Mouse (Mus musculus) urinary bladder, adult 2 months (tissue): ENCODE measurements around the gene Dhps. TPM values are rescaled to one million over a fixed set of nuclear protein-coding genes. Genes with fewer than 3 reads are reported as not detected.
"Not testable (repeated sequence)": the region's sequence is repeated elsewhere in the genome, so short reads cannot be mapped to it uniquely, and the experiment has no call there.

Source experiments
- DNase-seq: peaks from one replicate; pipeline ENCODE4 v3.0.0; 2022; ENCODE audit warnings: low spot score
- polyA plus RNA-seq: library from polyadenylated mRNA; depleted of rRNA; stranded (reverse); fragments of >200 nt; gene quantifications from 2 replicates; pipeline ENCODE4 v1.2.3, GENCODE M21; 2012; rRNA removed

The Dhps gene
- polyA plus RNA-seq, 1 experiment: 47.1 TPM

DNA sequence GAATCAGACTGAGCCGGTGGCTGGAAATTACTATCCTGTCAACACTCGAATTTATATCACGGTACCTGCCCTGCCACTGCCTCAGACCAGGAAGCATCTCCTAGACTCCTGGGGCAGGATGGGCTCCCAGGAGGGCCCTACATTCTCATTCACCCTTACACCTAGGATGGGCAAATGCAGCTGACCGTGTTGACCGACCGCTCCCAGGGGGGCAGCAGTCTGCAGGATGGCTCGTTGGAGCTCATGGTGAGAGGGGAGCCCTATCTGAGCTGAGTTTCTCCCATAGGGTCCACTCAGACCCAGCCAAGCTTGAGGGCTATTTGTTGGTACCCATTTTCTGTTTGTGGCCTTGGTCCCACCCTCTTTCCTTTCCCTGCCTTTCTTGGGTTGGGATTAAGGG, 24.0 kb downstream of the Dhps start:
- no peak for DNase-seq

DNA sequence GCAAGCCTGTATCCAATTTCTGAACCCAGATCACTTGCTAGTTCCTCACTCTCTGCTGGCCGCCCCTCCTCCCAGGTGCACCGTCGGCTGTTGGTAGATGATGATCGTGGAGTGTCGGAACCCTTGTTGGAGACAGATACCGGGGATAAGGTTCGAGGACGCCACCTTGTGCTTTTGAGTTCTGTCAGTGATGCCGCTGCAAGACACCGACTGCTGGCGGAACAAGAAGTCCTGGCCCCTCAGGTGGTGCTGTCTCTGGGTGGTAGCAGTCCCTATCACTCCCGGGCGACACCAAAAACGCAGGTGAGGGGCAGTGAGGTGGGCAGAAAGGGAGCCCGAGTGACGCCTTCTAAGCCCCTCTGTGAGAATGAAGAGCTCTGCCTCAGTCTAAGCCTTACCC, 24.6 kb downstream of the Dhps start:
- no peak for DNase-seq

GRCm38 (mm10) chr8:85096850-85097249, 25.3 kb downstream of the Dhps start:
- no peak for DNase-seq

GRCm38 (mm10) chr8:85100076-85100665, 28.6 kb downstream of the Dhps start:
- no peak for DNase-seq

DNA sequence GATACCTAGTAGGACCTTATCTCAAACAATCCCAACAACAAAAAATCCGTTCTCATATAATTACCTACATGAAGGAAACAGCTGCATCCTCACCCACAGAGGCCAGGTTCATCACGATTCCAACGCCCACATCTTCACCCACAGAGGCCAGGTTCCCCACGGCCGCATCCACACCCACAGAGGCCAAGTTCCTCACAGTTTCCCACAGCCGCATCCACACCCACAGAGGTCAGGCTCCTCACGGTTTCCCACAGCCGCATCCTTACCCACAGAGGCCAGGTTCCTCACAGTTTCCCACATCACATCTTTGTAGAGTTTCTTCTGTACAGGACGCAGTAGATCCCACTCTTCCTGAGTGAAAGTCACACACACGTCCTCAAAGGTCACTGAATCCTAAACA, 41.7 kb downstream of the Dhps start:
- DNase-seq: no peak

DNA sequence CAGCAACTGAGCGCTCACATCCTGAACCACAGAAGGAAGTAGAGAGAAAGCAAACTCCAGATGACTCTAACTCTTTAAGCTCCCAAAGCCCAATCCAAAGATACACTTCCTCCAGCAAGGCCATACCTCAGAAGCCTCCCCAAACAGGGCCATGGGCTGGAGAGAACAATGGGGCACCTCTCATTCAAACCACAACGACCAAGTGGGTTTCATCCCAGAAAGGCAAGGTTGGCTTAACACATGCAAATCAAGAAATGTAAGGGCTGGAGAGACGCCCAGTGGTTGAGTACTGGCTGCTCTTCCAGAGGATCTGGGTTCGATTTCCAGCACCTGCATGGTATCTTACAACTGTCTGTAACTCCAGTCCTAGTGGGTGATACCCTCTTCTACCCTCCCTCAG, 43.9 kb downstream of the Dhps start:
- no peak for DNase-seq

GRCm38 (mm10) chr8:85116984-85117383, 45.4 kb downstream of the Dhps start:
- DNase-seq: no peak

- peak; percentile 69 for DNase-seq
These were observed 47.8 kb downstream of the Dhps start for GRCm38 (mm10) chr8:85119052-85119981.

- DNase-seq: not testable (repeated sequence)
These were observed 48.7 kb downstream of the Dhps start for GRCm38 (mm10) chr8:85120251-85120650.

DNA sequence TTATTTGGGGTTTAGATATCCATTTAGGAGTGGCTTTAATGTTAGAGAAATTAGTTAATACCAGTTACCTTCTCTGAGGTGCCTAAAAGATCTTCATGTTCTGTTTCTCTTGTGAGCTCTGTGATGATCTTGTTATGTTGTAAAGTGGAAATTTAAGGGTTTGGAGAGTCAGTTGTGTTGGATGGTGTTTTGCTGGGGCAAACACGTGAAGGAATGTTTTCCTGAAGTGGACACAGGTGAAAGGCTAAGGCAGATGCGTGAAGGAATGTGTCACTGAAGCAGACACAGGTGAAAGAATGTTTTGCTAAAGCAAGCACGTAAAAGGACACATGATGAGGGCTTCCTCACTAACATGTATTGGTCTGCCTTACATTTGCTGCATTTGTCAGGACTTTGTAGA, 51.4 kb downstream of the Dhps start, which contains the start of gene Zfp791:
Gene Zfp791, minus strand, starts transcription at position 101 of the 400 bp plus-strand sequence.
- no peak for DNase-seq

DNA sequence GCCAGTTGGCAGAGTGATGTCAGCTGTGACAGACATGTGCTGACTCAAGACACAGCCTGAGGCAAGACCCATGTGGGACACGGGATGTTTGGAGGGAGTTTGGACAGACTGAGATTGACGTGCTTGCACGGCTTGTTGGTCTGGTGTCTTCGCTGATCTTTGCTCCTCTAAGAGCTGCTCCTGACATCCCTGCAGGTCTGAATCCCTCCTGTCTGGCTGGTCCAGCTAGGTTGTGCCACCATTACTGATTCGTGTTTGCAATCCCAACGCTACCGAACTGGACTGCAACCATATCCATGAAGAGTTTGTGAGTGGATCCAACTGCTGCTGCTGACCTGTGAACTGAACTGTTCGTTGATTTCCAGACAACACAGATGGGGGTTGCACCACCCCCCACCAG, 52.1 kb downstream of the Dhps start:
- no peak for DNase-seq

Other genes starting within 250 kb of the Dhps start
- 4.7 and 4.8 TPM in 2 replicates for gene Dand5, start 248.9 kb upstream of the Dhps start, polyA plus RNA-seq
- gene Gadd45gip1, start 240.2 kb upstream of the Dhps start, polyA plus RNA-seq: 22.0 and 22.2 TPM in 2 replicates
- 63.3 and 69.9 TPM in 2 replicates for gene Rad23a, start 231.1 kb upstream of the Dhps start, polyA plus RNA-seq
- 362 and 430 TPM in 2 replicates for gene Calr, start 224.8 kb upstream of the Dhps start, polyA plus RNA-seq
- 39.2 and 51.4 TPM in 2 replicates for gene Farsa, start 214.8 kb upstream of the Dhps start, polyA plus RNA-seq
- gene Syce2, start 199.6 kb upstream of the Dhps start, polyA plus RNA-seq: 2.8 and 3.2 TPM in 2 replicates
- 31.4 and 33.1 TPM in 2 replicates for gene Gcdh, start 177.8 kb upstream of the Dhps start, polyA plus RNA-seq
- 0.15 TPM in 2 replicates for gene Klf1, start 169.8 kb upstream of the Dhps start, polyA plus RNA-seq
- gene Dnase2a, start 163.2 kb upstream of the Dhps start, polyA plus RNA-seq: 18.4 and 20.4 TPM in 2 replicates
- gene Mast1, start 134.4 kb upstream of the Dhps start, polyA plus RNA-seq: 0.17 and 0.19 TPM in 2 replicates
- gene Rtbdn, start 124.8 kb upstream of the Dhps start, polyA plus RNA-seq: not detected in 2 replicates
- gene Gm49661, start 102.3 kb upstream of the Dhps start, polyA plus RNA-seq: not detected in 2 replicates
- gene Prdx2, start 102.2 kb upstream of the Dhps start, polyA plus RNA-seq: 215 and 231 TPM in 2 replicates
- gene Rnaseh2a, start 102.0 kb upstream of the Dhps start, polyA plus RNA-seq: 49.4 and 49.5 TPM in 2 replicates
- gene Junb, start 93.0 kb upstream of the Dhps start, polyA plus RNA-seq: 97.4 and 121 TPM in 2 replicates
- gene Hook2, start 81.2 kb upstream of the Dhps start, polyA plus RNA-seq: 26.9 and 28.5 TPM in 2 replicates
- 0.04 TPM in 1 of 2 replicates, not detected in the other for gene Best2, start 57.2 kb upstream of the Dhps start, polyA plus RNA-seq
- 113 and 136 TPM in 2 replicates for gene Asna1, start 46.5 kb upstream of the Dhps start, polyA plus RNA-seq
- gene Trir, start 44.9 kb upstream of the Dhps start, polyA plus RNA-seq: 109 and 140 TPM in 2 replicates
- gene Tnpo2, start 34.8 kb upstream of the Dhps start, polyA plus RNA-seq: 50.0 and 53.0 TPM in 2 replicates
- 38.9 and 54.7 TPM in 2 replicates for gene Fbxw9, start 11.7 kb upstream of the Dhps start, polyA plus RNA-seq
- 0.43 and 1.2 TPM in 2 replicates for gene Gm5741, start 3.8 kb upstream of the Dhps start, polyA plus RNA-seq
- 95.6 and 103 TPM in 2 replicates for gene Wdr83os, start 9.0 kb downstream of the Dhps start, polyA plus RNA-seq
- gene Wdr83, start 9.5 kb downstream of the Dhps start, polyA plus RNA-seq: 35.8 and 45.7 TPM in 2 replicates
- 72.9 and 74.8 TPM in 2 replicates for gene Man2b1, start 11.5 kb downstream of the Dhps start, polyA plus RNA-seq
- gene Zfp791, start 51.3 kb downstream of the Dhps start, polyA plus RNA-seq: 3.9 and 4.3 TPM in 2 replicates
- not detected in 2 replicates for gene Cks1brt, start 80.2 kb downstream of the Dhps start, polyA plus RNA-seq
- not detected in 2 replicates for gene Olfr371, start 154.2 kb downstream of the Dhps start, polyA plus RNA-seq
- gene Orc6, start 227.9 kb downstream of the Dhps start, polyA plus RNA-seq: 25.1 and 31.3 TPM in 2 replicates
- 92.0 and 94.3 TPM in 2 replicates for gene Vps35, start 228.0 kb downstream of the Dhps start, polyA plus RNA-seq